Comparison of ENCODE assay signal across 27 mouse cellular contexts in the genomic region with DNA sequence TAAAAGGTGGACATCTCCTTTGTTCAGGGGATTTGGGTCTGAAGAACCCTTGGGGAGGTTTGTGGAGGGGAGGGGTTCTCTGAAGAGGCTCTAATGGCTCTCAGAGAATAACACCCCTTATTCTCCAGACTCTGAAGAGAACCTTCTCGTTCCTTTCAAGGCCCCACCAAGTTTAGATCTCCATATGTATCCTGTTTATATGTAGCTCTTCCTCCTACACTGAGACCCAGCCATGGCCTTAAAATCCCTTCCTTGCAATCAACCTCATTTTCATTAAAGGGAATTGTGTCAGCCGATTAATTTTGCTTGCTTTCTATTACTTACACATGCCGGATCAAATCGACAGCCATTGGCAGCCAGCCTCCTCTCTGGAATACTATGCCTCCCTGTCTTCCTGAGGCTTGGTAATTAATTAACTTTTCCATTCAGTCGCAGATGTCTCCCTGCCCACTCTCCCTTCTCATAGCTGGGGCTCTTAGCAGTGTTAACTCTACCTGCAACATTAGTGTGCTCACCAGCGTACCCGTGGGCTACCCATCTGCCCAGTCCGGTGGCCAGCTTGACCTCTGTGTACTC. TPM values are rescaled to one million over a fixed set of nuclear protein-coding genes. Genes with fewer than 3 reads are reported as not detected.
DNase-seq lines count a peak whose midpoint lies in the region; ATAC-seq and TF ChIP-seq lines count a peak whose summit lies in the region.
"Had no signal": no experiment of that assay in that cellular context is flagged by ENCODE, and none has a peak within 500 bp of the region (broad histone marks: within the 10 kb centered on the region; RNA-seq: fewer than 3 reads in every experiment).

No protein-coding gene starts in this region.

- no peak for TF ChIP-seq CTCF in hindbrain, postnatal 0 days (IDR thresholded peaks at IDR 0.05; ENCODE audit: low read depth)
- no peak for TF ChIP-seq CTCF in spleen, adult 2 months (IDR thresholded peaks at IDR 0.05; ENCODE audit: extremely low read depth, insufficient read depth, insufficient read length, insufficient replicate concordance)

- no peak for ATAC-seq in hindbrain, postnatal 0 days
- ATAC-seq in hindbrain, embryonic 12.5 days (ENCODE audit: low FRiP score) = no peak
- ATAC-seq in lung, embryonic 16.5 days (ENCODE audit: low read depth) = peak; percentile 62
- ATAC-seq: CD4-positive, CD25-positive, alpha-beta regulatory T cell, adult 4 months; intestine, embryonic 15.5 days; midbrain, embryonic 16.5 days had no signal

- 37% methylated on average over 8 of the region's 8 CpGs for WGBS in hindbrain, postnatal 0 days
- 64% methylated on average over 8 of the region's 8 CpGs for WGBS in hindbrain, embryonic 12.5 days
- WGBS in lung, embryonic 16.5 days = 35% methylated on average over 8 of the region's 8 CpGs
- WGBS in spleen, adult 2 months = 81% methylated on average over 8 of the region's 8 CpGs

- H3K4me2 ChIP-seq in hindbrain, postnatal 0 days (ENCODE audit: low read depth, low read length) = no peak overlapping the region
- no peak overlapping the region for H3K4me2 ChIP-seq in hindbrain, embryonic 12.5 days (replicated peaks)
- no peak overlapping the region for H3K4me2 ChIP-seq in lung, embryonic 16.5 days (ENCODE audit: low read depth, low read length)
- H3K4me2 ChIP-seq: embryonic facial prominence, embryonic 12.5 days; hindbrain, embryonic 15.5 days; intestine, embryonic 15.5 days; liver, embryonic 15.5 days had no signal

- H3K27ac ChIP-seq in hindbrain, postnatal 0 days = no peak overlapping the region
- H3K27ac ChIP-seq in hindbrain, embryonic 12.5 days = no peak overlapping the region
- H3K27ac ChIP-seq in lung, embryonic 16.5 days (ENCODE audit: low read length) = no peak overlapping the region
- H3K27ac ChIP-seq in spleen, adult 2 months (ENCODE audit: insufficient read depth, low read length) = peak overlapping the region; percentile 33; the same call in 1 of the 2 replicates
- H3K27ac ChIP-seq: embryonic facial prominence, embryonic 12.5 days; gastrocnemius, adult 2 months; heart, embryonic 10.5 days; hindbrain, embryonic 15.5 days; intestine, embryonic 15.5 days; left cerebral cortex, adult 2 months; limb, embryonic 10.5 days; liver, embryonic 15.5 days had no signal

- DNase-seq in hindbrain, postnatal 0 days (ENCODE audit: low spot score) = peak; percentile 60
- DNase-seq in lung, adult 18-20 months = no peak
- DNase-seq in spleen, adult 2 months (ENCODE audit: low read depth in 1 of 2, low spot score in 2 of 2) = no peak
- no peak for DNase-seq in spleen, adult 18-20 months
- peak; percentile 37 to 44 for DNase-seq in layer of hippocampus, postnatal 36 days
- no peak for DNase-seq in yolk sac, embryonic 10.5 days (ENCODE audit: low spot score)
- DNase-seq: adrenal gland, postnatal 25 days; cerebellum, adult 11 months; gastrocnemius, adult 2 months; heart, postnatal 4 days; kidney, postnatal 4 days; liver; lung, postnatal 36 days; right cerebral cortex, postnatal 25 days; thymus, postnatal 25 days had no signal

- no peaks in the 10 kb centered on the region for H3K9me3 ChIP-seq in hindbrain, postnatal 0 days (ENCODE audit: low read length)
- no peaks in the 10 kb centered on the region for H3K9me3 ChIP-seq in hindbrain, embryonic 12.5 days (replicated peaks)
- H3K9me3 ChIP-seq in lung, embryonic 16.5 days (ENCODE audit: control insufficient read depth, low read length) = no peaks in the 10 kb centered on the region
- H3K9me3 ChIP-seq: embryonic facial prominence, embryonic 12.5 days; heart, embryonic 10.5 days; hindbrain, embryonic 15.5 days; intestine, embryonic 15.5 days; limb, embryonic 10.5 days; liver, embryonic 15.5 days; megakaryocyte, embryonic 14.5 days had no signal

- H3K9ac ChIP-seq in hindbrain, postnatal 0 days (replicated peaks; ENCODE audit: low read length) = no peak overlapping the region
- no peak overlapping the region for H3K9ac ChIP-seq in hindbrain, embryonic 12.5 days
- H3K9ac ChIP-seq in lung, embryonic 16.5 days (ENCODE audit: low read length) = no peak overlapping the region
- H3K9ac ChIP-seq: embryonic facial prominence, embryonic 12.5 days; hindbrain, embryonic 15.5 days; intestine, embryonic 15.5 days; liver, embryonic 15.5 days had no signal

- TF ChIP-seq POLR2A in spleen, adult 2 months (IDR thresholded peaks at IDR 0.05; ENCODE audit: low read depth, low read length) = no peak

- no peaks in the 10 kb centered on the region for H3K27me3 ChIP-seq in hindbrain, postnatal 0 days (ENCODE audit: insufficient read depth, low read length)
- H3K27me3 ChIP-seq in hindbrain, embryonic 12.5 days = no peaks in the 10 kb centered on the region; the same call in 1 of the 2 replicates
- no peaks in the 10 kb centered on the region for H3K27me3 ChIP-seq in lung, embryonic 16.5 days (ENCODE audit: control insufficient read depth, insufficient read depth, low read depth, low read length)
- no peaks in the 10 kb centered on the region for H3K27me3 ChIP-seq in spleen, adult 2 months (ENCODE audit: control insufficient read depth, insufficient read depth, low read length)
- H3K27me3 ChIP-seq: embryonic facial prominence, embryonic 12.5 days; intestine, embryonic 15.5 days; liver, embryonic 15.5 days; megakaryocyte, embryonic 14.5 days had no signal

- no peaks in the 10 kb centered on the region for H3K4me1 ChIP-seq in hindbrain, postnatal 0 days (ENCODE audit: insufficient read depth, low read length)
- H3K4me1 ChIP-seq in hindbrain, embryonic 12.5 days = 0 out of 2 replicates have a peak, but pooled peaks cover 6% of the 10 kb centered on the region
- H3K4me1 ChIP-seq in lung, embryonic 16.5 days (replicated peaks; ENCODE audit: control insufficient read depth, insufficient read depth, low read length) = no peaks in the 10 kb centered on the region
- H3K4me1 ChIP-seq in spleen, adult 2 months (ENCODE audit: control insufficient read depth, insufficient read depth, insufficient read length) = peaks cover 42% of the 10 kb centered on the region; the same call in 1 of the 2 replicates
- H3K4me1 ChIP-seq: embryonic facial prominence, embryonic 12.5 days; intestine, embryonic 15.5 days; limb, embryonic 10.5 days; liver, embryonic 15.5 days had no signal

- no peak overlapping the region for H3K4me3 ChIP-seq in hindbrain, postnatal 0 days (ENCODE audit: low read length)
- no peak overlapping the region for H3K4me3 ChIP-seq in hindbrain, embryonic 12.5 days
- H3K4me3 ChIP-seq in lung, embryonic 16.5 days (ENCODE audit: low read length) = no peak overlapping the region
- no peak overlapping the region for H3K4me3 ChIP-seq in spleen, adult 2 months (ENCODE audit: extremely low read depth, insufficient read depth, insufficient read length)
- H3K4me3 ChIP-seq: embryonic facial prominence, embryonic 12.5 days; gastrocnemius, adult 2 months; heart, embryonic 10.5 days; hindbrain, embryonic 15.5 days; intestine, embryonic 15.5 days; left cerebral cortex, adult 2 months; limb, embryonic 10.5 days; liver, embryonic 15.5 days; megakaryocyte, embryonic 14.5 days had no signal

- H3K36me3 ChIP-seq in hindbrain, postnatal 0 days (ENCODE audit: insufficient read depth, low read length) = no peaks in the 10 kb centered on the region
- H3K36me3 ChIP-seq in hindbrain, embryonic 12.5 days = no peaks in the 10 kb centered on the region
- H3K36me3 ChIP-seq in lung, embryonic 16.5 days (ENCODE audit: control insufficient read depth, insufficient read depth, low read length) = no peaks in the 10 kb centered on the region
- no peaks in the 10 kb centered on the region for H3K36me3 ChIP-seq in spleen, adult 2 months (ENCODE audit: control insufficient read depth, insufficient read depth, low read length)
- H3K36me3 ChIP-seq: embryonic facial prominence, embryonic 12.5 days; heart, embryonic 10.5 days; hindbrain, embryonic 15.5 days; intestine, embryonic 15.5 days; limb, embryonic 10.5 days; liver, embryonic 15.5 days had no signal

RNA-seq across cellular contexts. Expression of a gene that starts 13.7 kb away (rescaled TPM):
- total RNA-seq in hindbrain, postnatal 0 days (2014; rRNA removed) = 1.8 and 2.7 TPM in 2 replicates
- polyA plus RNA-seq in hindbrain, postnatal 0 days (2015; fragmentation: Nextera tagmentation; extraction: Ambion mirVana) = 1.1 and 1.2 TPM in 2 replicates
- polyA plus RNA-seq in hindbrain, embryonic 12.5 days (2016; fragmentation: Nextera tagmentation; extraction: Ambion mirVana) = 3.9 and 4.1 TPM in 2 replicates
- 5.0 and 5.3 TPM in 2 replicates for polyA plus RNA-seq in lung, embryonic 16.5 days (2015; fragmentation: Nextera tagmentation; extraction: Ambion mirVana)
- 119 and 126 TPM in 2 replicates for polyA plus RNA-seq in spleen, adult 2 months (2012; rRNA removed)
- 1 to 10 TPM; 2.9 to 3.8 TPM for total RNA-seq in layer of hippocampus, postnatal 36 days (2021)

RNA-seq across cellular contexts. Expression of a gene that starts 38.2 kb away (rescaled TPM):
- 64.4 and 64.5 TPM in 2 replicates for total RNA-seq in hindbrain, postnatal 0 days (2014; rRNA removed)
- 7.3 and 7.9 TPM in 2 replicates for polyA plus RNA-seq in hindbrain, postnatal 0 days (2015; fragmentation: Nextera tagmentation; extraction: Ambion mirVana)
- 1.8 and 2.0 TPM in 2 replicates for polyA plus RNA-seq in hindbrain, embryonic 12.5 days (2016; fragmentation: Nextera tagmentation; extraction: Ambion mirVana)
- 0.20 and 0.35 TPM in 2 replicates for polyA plus RNA-seq in lung, embryonic 16.5 days (2015; fragmentation: Nextera tagmentation; extraction: Ambion mirVana)
- 2.0 TPM in 2 replicates for polyA plus RNA-seq in spleen, adult 2 months (2012; rRNA removed)
- 100 to 1,000 TPM; 143 to 152 TPM for total RNA-seq in layer of hippocampus, postnatal 36 days (2021)
- polyA plus RNA-seq: CD4-positive, CD25-positive, alpha-beta regulatory T cell, adult 4 months had no signal

Comparison
In these comparisons a context has a peak if more than half of its experiments do, and no peak if none do; other contexts are left out.
1. DNase-seq: peak in hindbrain, postnatal 0 days (single experiment) and layer of hippocampus, postnatal 36 days (2 of 2); none in lung, adult 18-20 months (0 of 2), spleen, adult 2 months (0 of 2), spleen, adult 18-20 months (0 of 2) and yolk sac, embryonic 10.5 days (single experiment).
2. RNA of a gene that starts 13.7 kb away (polyA plus RNA-seq): 119 to 126 TPM in spleen, adult 2 months; 5.0 to 5.3 TPM in lung, embryonic 16.5 days, 3.9 to 4.1 TPM in hindbrain, embryonic 12.5 days and 1.1 to 1.2 TPM in hindbrain, postnatal 0 days; every median in the first group is over 10 times any median in the second.